Mouse (Mus musculus) gastrocnemius, adult 18-20 months (tissue): ENCODE data around the gene Wscd2. TPM values are rescaled to one million over a fixed set of nuclear protein-coding genes. Genes with fewer than 3 reads are reported as not detected.

Source experiments
- DNase-seq: peaks from one replicate; pipeline ENCODE4 v3.0.0; 2021; ENCODE audit warnings: low spot score
- total RNA-seq, 2 experiments: library from RNA; stranded (reverse); gene quantifications; 2 replicates each; pipeline ENCODE4 v1.2.3; 2021

The Wscd2 gene
- total RNA-seq, 2 experiments from 2014 or later, result 0.16 to 0.26 TPM

DNA sequence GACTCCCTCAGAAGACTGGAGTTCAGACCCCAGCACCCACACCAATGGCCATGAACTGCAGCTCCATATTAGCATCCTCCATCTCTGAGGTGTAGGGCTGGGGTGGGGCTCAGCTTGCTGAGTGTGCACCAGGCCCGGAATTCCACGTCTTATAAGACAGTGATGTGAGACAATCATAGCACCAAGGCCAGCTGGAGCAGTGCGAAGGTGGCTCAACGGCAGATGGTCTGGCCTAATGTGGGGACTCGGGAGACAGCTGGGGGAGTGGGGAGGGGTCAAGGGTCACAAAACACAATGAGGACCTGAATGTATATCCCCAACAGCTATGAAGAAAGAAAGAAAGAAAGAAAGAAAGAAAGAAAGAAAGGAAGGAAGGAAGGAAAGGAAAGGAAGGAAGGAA lies 9.7 kb upstream of the Wscd2 start:
- no peak for DNase-seq

DNA sequence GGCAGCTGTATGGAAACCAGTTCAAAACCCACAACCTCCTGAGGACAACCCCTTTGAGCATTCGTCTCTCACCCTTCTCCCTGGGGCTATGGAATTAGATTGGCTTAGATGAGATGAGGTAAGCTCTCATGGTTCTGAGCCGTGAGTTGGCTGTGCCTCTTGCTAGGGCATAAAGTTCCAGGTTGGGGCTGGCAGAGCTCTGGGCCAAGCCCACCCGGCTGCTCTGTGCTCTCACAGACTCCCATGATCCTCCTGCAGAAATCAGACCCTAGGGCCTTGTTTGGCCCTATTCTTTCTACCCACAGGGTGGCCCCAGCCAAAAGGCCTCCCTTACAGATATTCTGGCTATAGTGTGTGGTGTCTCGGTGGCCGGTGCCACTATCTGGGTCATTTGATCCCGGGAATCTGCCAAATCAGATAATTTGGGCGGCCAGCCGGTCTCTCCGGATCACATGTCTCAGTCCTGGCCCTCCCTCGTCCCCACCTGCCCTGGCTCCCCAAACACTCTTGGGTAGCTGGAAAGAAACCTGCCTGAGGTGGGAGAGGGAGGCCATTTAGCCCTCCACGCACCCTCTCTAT lies 4.5 kb upstream of the Wscd2 start:
- DNase-seq, result no peak

- no peak for DNase-seq
Observed at GRCm38 (mm10) chr5:113487879-113488278, 2.3 kb upstream of the Wscd2 start.

DNA sequence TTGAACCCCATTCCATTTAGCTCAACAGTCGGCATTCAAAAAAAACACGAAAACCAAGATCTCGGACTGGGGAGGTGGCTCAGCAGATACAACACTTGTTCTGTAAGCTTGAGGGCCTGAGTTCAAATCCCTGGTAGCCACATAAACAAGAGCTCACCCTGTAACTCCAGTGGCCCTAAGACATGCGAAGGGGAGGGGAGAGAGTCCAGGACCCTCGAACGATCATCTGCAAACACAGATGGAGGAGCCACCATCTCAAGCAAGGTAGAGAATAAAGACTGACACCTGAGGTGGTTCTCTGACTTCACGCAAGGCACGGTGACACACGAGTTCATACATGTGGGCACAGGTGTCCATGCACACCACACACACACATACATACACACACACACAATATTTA lies 516 bp upstream of the Wscd2 start:
- no peak for DNase-seq

DNA sequence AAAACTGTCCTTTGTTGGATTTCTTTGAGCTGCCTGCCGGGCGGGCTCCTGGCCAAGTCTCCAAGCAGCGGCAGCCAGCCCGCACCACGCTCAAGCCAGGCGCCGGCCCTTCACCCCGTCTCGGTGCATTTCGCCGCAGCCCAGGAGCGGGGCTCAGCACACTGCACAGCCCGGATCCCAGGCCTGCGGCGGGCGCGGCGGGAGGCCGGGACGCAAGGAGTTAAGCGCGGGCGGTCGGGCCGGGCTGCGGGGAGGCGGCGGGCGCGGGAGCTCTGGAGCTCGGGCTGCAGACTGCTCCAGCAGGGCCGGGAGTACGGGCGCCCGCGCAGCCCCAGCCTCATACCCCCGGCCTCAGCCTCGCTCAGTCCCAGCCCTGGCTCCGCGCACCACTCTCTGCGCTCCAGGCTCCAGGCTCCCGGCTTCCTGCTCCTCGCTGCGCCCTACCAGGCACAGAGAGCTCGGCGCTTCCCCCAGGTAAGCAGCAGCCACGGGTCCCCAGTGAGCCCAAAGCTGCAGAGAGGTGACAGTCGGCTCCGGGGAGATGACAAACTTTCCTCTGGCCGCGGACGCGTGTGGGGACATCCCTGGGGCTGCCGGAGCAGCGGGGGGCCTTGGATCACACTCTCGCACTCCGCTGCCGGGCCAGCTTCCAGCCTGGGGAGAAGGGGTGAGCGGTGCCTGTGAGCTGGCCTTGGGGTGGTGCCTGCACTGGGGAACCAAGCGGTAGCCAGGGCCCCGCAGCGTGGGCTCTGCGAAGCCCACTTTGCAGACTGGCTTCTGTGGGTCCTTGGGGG lies 531 bp downstream of the Wscd2 start:
- no peak for DNase-seq

GRCm38 (mm10) chr5:113491552-113491951 lies 1.4 kb downstream of the Wscd2 start:
- no peak for DNase-seq

- DNase-seq, result no peak
Observed at GRCm38 (mm10) chr5:113491988-113492387, 1.9 kb downstream of the Wscd2 start.

DNA sequence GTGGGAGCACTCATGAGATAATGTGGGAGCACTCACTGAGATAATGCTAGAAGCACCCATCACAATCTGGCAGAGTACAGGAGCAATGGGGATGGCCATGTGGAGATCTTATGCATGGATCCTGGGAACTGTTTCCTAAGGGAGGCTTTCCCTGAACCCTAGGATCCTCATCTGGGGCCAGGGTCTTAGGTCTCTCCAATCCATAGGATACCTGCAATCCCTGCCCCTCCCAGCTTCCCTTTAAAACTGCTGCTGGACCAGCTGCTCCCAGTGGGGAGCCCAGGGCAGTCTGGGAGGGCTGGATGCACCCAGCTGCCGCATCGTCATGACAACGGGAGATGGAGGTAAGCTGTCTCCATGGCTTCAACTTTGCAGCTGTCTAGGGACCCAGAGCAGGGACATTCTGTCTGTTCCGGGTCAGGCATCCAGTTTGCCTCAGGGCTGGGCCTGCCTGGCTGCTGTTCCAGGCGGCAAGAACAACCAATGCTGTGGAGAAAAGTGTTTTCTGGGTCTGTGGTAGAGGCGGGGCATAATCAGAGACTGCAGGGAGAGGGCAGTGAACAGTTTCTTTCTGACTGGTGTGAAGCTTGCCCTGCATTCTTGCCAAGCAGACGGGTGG lies 2.4 kb downstream of the Wscd2 start:
- peak; percentile 4 for DNase-seq

DNA sequence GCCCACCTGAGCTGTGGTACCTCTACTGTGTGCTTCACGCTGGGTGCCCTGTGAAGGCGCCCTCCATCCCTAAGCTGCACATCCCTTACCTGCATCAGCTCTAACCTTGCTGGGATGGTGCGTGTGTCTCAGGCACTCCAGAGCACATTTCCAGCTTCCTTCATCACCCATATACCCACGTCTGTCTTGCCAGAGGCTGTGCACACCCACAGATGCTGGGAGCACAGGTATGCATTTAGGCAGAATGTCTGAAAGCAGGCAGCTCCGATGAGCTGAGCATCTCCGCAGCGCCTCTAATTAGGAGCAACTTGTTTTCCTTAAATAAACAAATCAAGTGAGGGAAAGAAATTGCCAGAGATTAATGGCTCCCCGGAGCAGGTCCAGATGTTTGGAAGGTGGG lies 3.9 kb downstream of the Wscd2 start:
- DNase-seq, result no peak

DNA sequence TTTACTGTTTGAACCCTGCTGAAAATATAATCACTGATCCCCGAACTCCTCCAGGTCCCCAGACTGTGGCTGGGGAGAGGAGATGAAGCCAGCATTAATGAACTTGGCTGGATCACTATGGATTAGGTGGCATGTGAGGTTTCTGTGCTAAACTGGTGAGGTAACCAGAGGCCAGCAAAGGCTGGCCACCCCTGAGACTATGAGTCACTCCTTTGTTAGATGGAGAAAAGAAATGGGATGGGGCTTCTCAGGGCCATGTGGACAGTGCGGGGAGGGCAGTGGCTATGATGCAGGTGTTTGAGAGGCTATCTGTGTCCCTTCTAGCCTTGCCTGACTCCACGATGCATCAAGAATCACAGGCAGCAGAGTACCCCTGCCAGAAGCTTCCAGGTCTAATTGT lies 6.8 kb downstream of the Wscd2 start:
- no peak for DNase-seq

DNA sequence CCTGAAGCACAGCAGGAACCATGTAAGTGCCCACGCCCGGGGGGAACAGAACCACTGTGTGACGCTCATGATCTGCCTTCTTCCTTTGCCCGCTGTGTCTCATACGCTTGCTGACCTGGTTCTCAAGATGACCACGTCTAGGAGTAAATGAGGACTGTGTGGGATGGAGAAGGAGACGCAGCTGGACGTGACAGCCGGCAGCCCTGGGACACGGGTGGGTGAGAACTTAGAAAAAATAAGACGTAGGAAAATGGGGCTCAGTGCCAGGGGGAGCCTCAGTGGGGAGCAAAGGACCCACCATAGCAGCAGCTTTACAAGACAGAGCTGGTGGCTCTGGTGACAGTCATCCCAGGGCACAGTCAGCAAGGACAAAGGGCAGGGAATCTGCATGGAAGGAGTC lies 9.3 kb downstream of the Wscd2 start:
- no peak for DNase-seq

- DNase-seq, result no peak
Observed at GRCm38 (mm10) chr5:113503276-113503675, 13.1 kb downstream of the Wscd2 start.

DNA sequence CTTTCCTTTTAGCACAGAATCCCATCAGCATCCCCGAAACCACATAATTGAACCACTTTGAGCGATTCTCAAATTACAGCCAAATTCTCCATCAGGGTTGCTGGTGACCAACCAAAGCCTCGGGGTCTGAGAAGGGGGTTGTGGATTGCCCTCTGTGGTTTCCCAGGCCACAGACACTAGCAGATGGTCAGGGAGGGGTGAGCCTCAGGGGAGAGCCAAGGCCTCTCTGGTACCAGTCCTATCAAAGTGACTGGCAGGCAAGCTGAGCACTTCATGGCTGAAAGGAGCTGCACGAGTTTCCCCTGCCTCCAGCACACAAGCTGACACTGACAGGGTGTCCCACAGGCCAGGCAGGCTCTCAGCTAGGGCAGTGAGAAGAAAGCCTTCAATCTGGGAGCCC lies 14.5 kb downstream of the Wscd2 start:
- DNase-seq, result no peak

- DNase-seq, result no peak
Observed at GRCm38 (mm10) chr5:113506065-113506464, 15.9 kb downstream of the Wscd2 start.

DNA sequence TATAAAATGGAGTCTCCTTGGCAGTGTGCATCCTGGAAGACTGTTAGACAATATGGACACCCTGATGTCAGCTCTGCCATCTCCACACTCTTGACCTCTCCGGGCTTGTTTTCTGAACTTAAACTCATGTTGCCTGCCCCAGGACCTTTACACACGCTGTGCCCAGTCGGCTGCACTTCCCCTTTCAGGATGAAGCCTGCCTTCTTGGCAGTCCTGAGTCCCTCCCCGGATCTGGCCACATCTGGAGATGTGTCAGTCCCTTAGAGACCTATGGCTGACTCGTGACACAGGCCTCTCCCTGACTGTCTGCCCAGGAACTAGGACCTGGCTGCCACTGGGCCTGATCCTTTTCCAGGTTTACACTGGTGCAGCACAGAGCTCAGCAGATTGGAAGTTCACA lies 16.6 kb downstream of the Wscd2 start:
- no peak for DNase-seq

DNA sequence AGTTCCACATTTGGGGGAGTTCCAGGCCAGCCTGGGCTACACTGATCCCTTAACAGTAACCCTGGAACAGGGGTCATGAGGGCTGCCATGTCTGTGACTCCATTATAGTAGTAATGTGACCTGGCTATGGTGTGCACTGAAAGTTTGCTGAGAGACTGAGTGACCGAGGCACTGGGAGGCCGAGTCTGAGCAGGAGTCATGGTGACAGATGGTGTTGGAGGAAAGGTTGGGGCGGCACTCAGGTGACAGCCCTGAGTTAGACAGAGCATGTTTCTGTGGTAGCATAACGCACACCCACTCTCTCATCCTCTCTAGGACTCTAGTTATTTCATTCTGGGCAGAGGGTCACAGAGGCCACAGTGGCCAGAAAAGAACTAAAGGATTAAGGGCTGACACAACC lies 19.0 kb downstream of the Wscd2 start:
- DNase-seq, result no peak

GRCm38 (mm10) chr5:113513640-113514039 lies 23.5 kb downstream of the Wscd2 start:
- DNase-seq, result no peak

DNA sequence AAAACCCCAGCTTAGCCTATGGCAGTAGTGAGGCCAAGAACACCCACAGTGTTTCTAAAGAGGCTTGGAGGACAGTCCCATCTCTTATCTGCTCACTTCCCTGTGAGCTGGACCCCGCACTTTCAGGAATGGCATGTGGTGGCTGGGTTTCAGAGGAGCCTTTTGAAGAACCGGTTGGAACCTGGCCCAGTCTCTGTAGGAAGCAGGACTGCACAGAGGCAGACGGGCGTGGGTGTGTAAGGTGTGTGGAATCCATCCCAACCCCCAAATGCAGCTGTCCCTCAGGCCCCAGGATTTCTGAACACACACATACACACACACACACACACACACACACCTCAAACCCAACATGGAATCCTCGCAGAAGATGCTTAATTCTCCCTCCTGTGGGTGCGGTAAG lies 23.9 kb downstream of the Wscd2 start:
- DNase-seq, result no peak

DNA sequence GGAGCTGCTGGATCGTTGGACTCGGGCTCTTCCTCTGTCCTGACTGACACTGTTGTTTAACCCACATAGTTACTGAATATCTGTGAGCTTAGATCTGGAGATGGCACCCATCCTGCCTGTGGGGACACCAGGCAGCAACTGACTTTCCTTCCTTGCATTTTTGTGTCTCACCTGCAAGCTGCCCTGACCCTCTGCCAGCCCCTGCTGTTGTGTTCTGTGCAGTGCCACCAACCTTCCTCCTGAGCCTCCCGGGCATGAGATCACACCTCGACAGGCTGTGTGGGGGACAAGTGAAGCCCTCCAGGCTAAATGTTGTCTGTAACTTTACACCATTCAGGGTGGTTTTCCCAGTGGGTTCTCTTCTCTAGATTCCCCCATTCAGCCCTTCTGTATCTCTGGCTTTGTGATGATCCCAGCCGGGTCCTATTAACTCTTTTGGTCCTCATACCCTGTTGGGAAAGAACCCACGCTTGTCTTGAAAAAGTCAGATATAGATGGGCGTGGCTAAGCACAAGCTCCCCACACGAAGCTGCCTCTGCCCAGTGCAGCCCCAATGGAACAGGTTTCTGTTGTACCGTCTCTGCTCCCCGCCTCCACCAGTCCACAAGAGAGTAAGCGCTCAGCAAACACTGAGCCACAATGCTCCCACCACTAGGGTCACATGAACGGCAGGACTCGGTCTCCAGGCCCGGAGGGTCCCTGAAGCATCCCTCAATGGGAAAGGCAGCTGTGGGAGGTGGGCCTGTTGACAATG lies 26.2 kb downstream of the Wscd2 start:
- DNase-seq, result no peak

GRCm38 (mm10) chr5:113516873-113517336 lies 26.8 kb downstream of the Wscd2 start:
- DNase-seq, result no peak

GRCm38 (mm10) chr5:113517387-113517786 lies 27.3 kb downstream of the Wscd2 start:
- DNase-seq, result no peak

GRCm38 (mm10) chr5:113521037-113521436 lies 30.9 kb downstream of the Wscd2 start:
- DNase-seq, result no peak
